Mouse (Mus musculus) CH12.LX (cell line): ENCODE measurements around the gene Atp6ap1.
A peak's percentile ranks its signal among the peaks of the same experiment; 100 is the strongest.

ENCODE experiments used
- CHD2 ChIP-seq: IDR thresholded peaks from 2 replicates; pipeline ENCODE4 v1.6.1; 2011; ENCODE audit warnings: low read length, improper control_type of control experiment
- CTCF ChIP-seq, 2 experiments: IDR thresholded peaks in 1 of 2; conservative IDR thresholded peaks in 1 of 2; 2 replicates each; pipeline ENCODE4 v1.5.1; 2011 to 2012; ENCODE audit warnings: low read depth in 2 of 2, low read length in 2 of 2, improper control_type of control experiment in 1 of 2, inconsistent platforms in 1 of 2, mild to moderate bottlenecking in 1 of 2, moderate library complexity in 1 of 2
- E2F4 ChIP-seq: IDR thresholded peaks from 2 replicates; pipeline ENCODE4 v1.6.1; 2011; ENCODE audit warnings: low read depth, low read length, improper control_type of control experiment; ENCODE audit not compliant: insufficient replicate concordance
- EP300 ChIP-seq: IDR thresholded peaks from 2 replicates; pipeline ENCODE4 v1.6.1; 2011; ENCODE audit warnings: low read length, improper control_type of control experiment
- MAX ChIP-seq: IDR thresholded peaks from 2 replicates; pipeline ENCODE4 v1.6.1; 2011; ENCODE audit warnings: low read length, improper control_type of control experiment
- MEF2A ChIP-seq: IDR thresholded peaks from 2 replicates; pipeline ENCODE4 v1.6.1; 2014; ENCODE audit warnings: low read depth, mild to moderate bottlenecking, inconsistent platforms, low read length, improper control_type of control experiment, borderline replicate concordance
- POLR2A ChIP-seq: IDR thresholded peaks from 2 replicates; pipeline ENCODE4 v1.6.1; 2011; ENCODE audit warnings: low read depth, mild to moderate bottlenecking, improper control_type of control experiment, low read length
- POLR2AphosphoS2 ChIP-seq: IDR thresholded peaks from 2 replicates; pipeline ENCODE4 v1.6.1; 2011; ENCODE audit warnings: low read depth, low read length, improper control_type of control experiment
- ZC3H11A ChIP-seq: IDR thresholded peaks from 2 replicates; pipeline ENCODE4 v1.6.1; 2012; ENCODE audit warnings: low read depth, mild to moderate bottlenecking, inconsistent platforms, low read length, improper control_type of control experiment
- ZNF384 ChIP-seq: IDR thresholded peaks from 2 replicates; pipeline ENCODE4 v1.6.1; 2012; ENCODE audit warnings: low read depth, low read length, improper control_type of control experiment, inconsistent platforms

DNA sequence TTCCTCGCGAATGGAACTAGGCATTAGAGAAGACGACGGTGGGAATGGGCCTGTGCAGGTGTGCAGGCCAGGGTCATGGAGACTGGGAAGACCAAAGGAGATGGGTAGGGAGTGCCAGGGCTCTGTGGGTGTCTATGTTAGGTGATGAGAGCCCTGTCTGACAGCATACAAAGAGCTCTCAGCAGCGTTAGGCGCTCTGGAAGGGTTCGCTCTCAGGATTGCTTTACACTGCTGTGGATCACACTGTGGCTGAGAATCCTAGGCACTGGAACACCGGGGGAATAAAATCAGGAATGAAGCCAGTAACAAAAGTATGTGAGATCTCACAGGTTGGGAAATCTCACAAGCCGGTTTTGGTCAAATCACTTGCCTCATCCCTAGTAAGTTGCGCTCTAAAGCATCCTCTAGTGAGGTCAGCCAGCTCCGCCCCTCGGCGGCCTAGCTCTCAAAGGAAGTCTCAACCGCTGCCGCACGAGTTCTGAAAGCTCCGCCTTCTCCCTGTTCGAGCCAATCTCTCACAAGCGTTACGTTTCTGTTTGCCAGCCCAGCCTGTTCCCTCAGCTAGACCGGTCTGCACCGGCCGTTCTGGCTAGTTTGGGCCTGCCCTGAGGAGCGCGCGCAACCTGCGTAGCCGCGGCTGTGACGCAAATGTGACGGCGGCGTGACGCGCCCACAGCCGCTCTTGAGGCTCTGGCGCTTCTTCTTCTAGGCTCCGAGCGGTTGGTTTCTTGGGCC lies 42.6 kb upstream of the Atp6ap1 start, which contains the start of gene Emd:
- TF ChIP-seq E2F4 (no peak), ZC3H11A (no peak), CTCF (conservative IDR thresholded peaks at IDR 0.05 in 1 of 2, IDR thresholded peaks at IDR 0.05 in 1 of 2; ENCODE audit: low read depth in 2 of 2, low read length in 2 of 2) (no peak), ZNF384 (no peak), POLR2AphosphoS2 (no peak), MAX (no peak), CHD2 (no peak), EP300 (no peak), POLR2A (peak; percentile 75), MEF2A (no peak)
